7 mouse cellular contexts compared by ENCODE assay signal in the genomic region with DNA sequence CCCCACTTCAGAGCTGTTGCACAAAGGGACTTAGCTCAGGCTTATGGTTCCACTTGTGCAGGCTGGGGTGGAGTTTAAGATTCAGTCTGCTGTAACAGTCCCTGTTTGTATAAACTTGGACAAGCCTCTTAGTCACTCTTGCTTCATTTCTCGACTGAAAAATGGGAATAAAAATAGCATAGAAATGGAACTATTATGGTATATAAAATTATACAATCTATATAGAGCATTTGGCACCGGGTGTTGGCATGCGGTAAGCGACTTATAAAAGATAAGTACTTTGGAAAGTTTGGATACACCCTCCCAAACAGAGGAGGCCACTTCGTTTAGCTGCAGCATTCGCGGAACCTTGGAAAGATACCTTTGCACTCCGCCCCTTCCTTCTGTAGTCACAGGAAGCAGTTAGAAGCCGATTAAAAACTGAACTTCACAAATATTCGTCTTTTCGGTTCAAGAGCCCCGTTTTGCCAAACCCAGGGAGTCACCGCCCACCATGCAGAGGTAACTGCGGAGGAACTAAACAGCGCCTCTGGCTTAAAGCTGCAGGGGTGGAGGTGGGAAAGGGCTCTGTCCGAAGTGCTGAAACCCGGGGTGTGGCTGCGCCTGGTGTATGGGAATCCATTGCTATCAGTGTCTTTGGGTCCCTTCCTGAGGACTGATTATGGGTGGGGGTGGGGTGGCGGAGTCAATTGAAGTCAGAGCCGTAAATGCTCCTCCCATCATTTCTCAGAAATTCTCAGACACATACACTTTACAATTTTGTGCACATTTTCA. TPM values are rescaled to one million over a fixed set of nuclear protein-coding genes. Genes with fewer than 3 reads are reported as not detected.
DNase-seq lines count a peak whose midpoint lies in the region; ATAC-seq and TF ChIP-seq lines count a peak whose summit lies in the region.

No protein-coding gene starts in this region.

- TF ChIP-seq CTCF in E14TG2a.4 (conservative IDR thresholded peaks at IDR 0.05; ENCODE audit: low read length) (no peak), MEL (IDR thresholded peaks at IDR 0.05 in 2 of 3, conservative IDR thresholded peaks at IDR 0.05 in 1 of 3; ENCODE audit: control insufficient read depth in 1 of 3, insufficient read depth in 1 of 3, low read depth in 2 of 3, low read length in 3 of 3, poor library complexity in 1 of 3, severe bottlenecking in 1 of 3) (no peak)
- no peak for TF ChIP-seq CTCF in liver, postnatal 0 days (IDR thresholded peaks at IDR 0.05; ENCODE audit: low read depth)

- TF ChIP-seq EP300 in MEL (IDR thresholded peaks at IDR 0.05; ENCODE audit: low read depth in 1 of 2, low read length in 2 of 2) = no peak
- TF ChIP-seq EP300 in liver, postnatal 0 days (IDR thresholded peaks at IDR 0.05; ENCODE audit: low read depth) = no peak

- TF ChIP-seq RAD21 in MEL (IDR thresholded peaks at IDR 0.05; ENCODE audit: low read depth, low read length) = no peak

- H3K27me3 ChIP-seq in E14TG2a.4 (ENCODE audit: insufficient read depth, low read length) (peaks cover 22% of the 10 kb centered on the region), MEL (ENCODE audit: control insufficient read depth in 1 of 2, insufficient read depth in 2 of 2, low read length in 2 of 2) (no peaks in the 10 kb centered on the region)
- peaks cover 20% of the 10 kb centered on the region for H3K27me3 ChIP-seq in embryonic facial prominence, embryonic 10.5 days (replicated peaks; ENCODE audit: low read depth, poor library complexity, severe bottlenecking)
- no peaks in the 10 kb centered on the region; the same call in 1 of the 2 replicates for H3K27me3 ChIP-seq in hindbrain, embryonic 16.5 days (replicated peaks; ENCODE audit: control insufficient read depth, insufficient read depth, low read length)
- H3K27me3 ChIP-seq in liver, postnatal 0 days (ENCODE audit: insufficient read depth, low read length) = 0 out of 2 replicates have a peak, but pooled peaks cover 6% of the 10 kb centered on the region

- DNase-seq in MEL (ENCODE audit: low read depth, low spot score) = peak; percentile 9
- peak; percentile 77 for DNase-seq in embryonic facial prominence, embryonic 10.5 days (ENCODE audit: low spot score)
- peak; percentile 54 for DNase-seq in liver, postnatal 0 days
- DNase-seq in retina, embryonic 14.5 days (ENCODE audit: low spot score) = peak; percentile 72

- peak overlapping the region; percentile 72 for H3K4me2 ChIP-seq in hindbrain, embryonic 16.5 days (ENCODE audit: low read length)
- no peak overlapping the region for H3K4me2 ChIP-seq in liver, postnatal 0 days (ENCODE audit: low read depth, low read length)

- H3K4me3 ChIP-seq in E14TG2a.4 (replicated peaks; ENCODE audit: low read length) (0 out of 2 replicates have a peak overlapping the region, but pooled peaks have one; percentile 20), MEL (ENCODE audit: control insufficient read depth in 1 of 2, insufficient read depth in 1 of 2, low read depth in 2 of 2, low read length in 2 of 2) (no peak overlapping the region)
- H3K4me3 ChIP-seq in embryonic facial prominence, embryonic 10.5 days = no peak overlapping the region
- peak overlapping the region; percentile 42 for H3K4me3 ChIP-seq in hindbrain, embryonic 16.5 days (ENCODE audit: low read length)
- no peak overlapping the region for H3K4me3 ChIP-seq in liver, postnatal 0 days (ENCODE audit: low read depth, low read length)

- WGBS in embryonic facial prominence, embryonic 10.5 days = 5% methylated on average over 20 of the region's 20 CpGs
- WGBS in hindbrain, embryonic 16.5 days = 6% methylated on average over 20 of the region's 20 CpGs
- 10% methylated on average over 20 of the region's 20 CpGs for WGBS in liver, postnatal 0 days (ENCODE audit: insufficient replicate concordance)

- ATAC-seq in hindbrain, embryonic 16.5 days = peak; percentile 60
- no peak for ATAC-seq in liver, postnatal 0 days
- ATAC-seq in megakaryocyte, adult 5-6 weeks (ENCODE audit: poor library complexity, severe bottlenecking) = no peak

- TF ChIP-seq POLR2A in MEL (IDR thresholded peaks at IDR 0.05; ENCODE audit: control insufficient read depth in 1 of 2, insufficient read depth in 1 of 2, low read depth in 1 of 2, low read length in 2 of 2, poor library complexity in 1 of 2) = no peak

- H3K9me3 ChIP-seq in E14TG2a.4 (ENCODE audit: low read length) (no peaks in the 10 kb centered on the region), MEL (replicated peaks; ENCODE audit: insufficient read depth, low read length) (no peaks in the 10 kb centered on the region)
- no peaks in the 10 kb centered on the region for H3K9me3 ChIP-seq in embryonic facial prominence, embryonic 10.5 days
- no peaks in the 10 kb centered on the region for H3K9me3 ChIP-seq in hindbrain, embryonic 16.5 days (ENCODE audit: control insufficient read depth, low read length)
- 0 out of 2 replicates have a peak, but pooled peaks cover 2% of the 10 kb centered on the region for H3K9me3 ChIP-seq in liver, postnatal 0 days (ENCODE audit: low read length)

- H3K79me2 ChIP-seq in MEL (ENCODE audit: control insufficient read depth, insufficient read depth, low read length, poor library complexity) = no peaks in the 10 kb centered on the region

- H3K9ac ChIP-seq in MEL (ENCODE audit: control insufficient read depth, low read depth, low read length, poor library complexity, severe bottlenecking) = no peak overlapping the region
- peak overlapping the region; percentile 51; the same call in 1 of the 2 replicates for H3K9ac ChIP-seq in hindbrain, embryonic 16.5 days (ENCODE audit: low read depth, low read length)
- no peak overlapping the region for H3K9ac ChIP-seq in liver, postnatal 0 days (replicated peaks)

- no peak overlapping the region for H3K27ac ChIP-seq in MEL (ENCODE audit: control insufficient read depth, low read depth, low read length)
- no peak overlapping the region for H3K27ac ChIP-seq in embryonic facial prominence, embryonic 10.5 days (replicated peaks)
- no peak overlapping the region for H3K27ac ChIP-seq in hindbrain, embryonic 16.5 days (ENCODE audit: low read depth, low read length)
- no peak overlapping the region for H3K27ac ChIP-seq in liver, postnatal 0 days (ENCODE audit: low read depth)

- H3K36me3 ChIP-seq in E14TG2a.4 (ENCODE audit: insufficient read depth, low read length) = no peaks in the 10 kb centered on the region
- no peaks in the 10 kb centered on the region for H3K36me3 ChIP-seq in MEL (ENCODE audit: control insufficient read depth in 1 of 2, insufficient read depth in 2 of 2, low read length in 2 of 2)
- H3K36me3 ChIP-seq in embryonic facial prominence, embryonic 10.5 days (replicated peaks) = no peaks in the 10 kb centered on the region
- H3K36me3 ChIP-seq in hindbrain, embryonic 16.5 days (ENCODE audit: control insufficient read depth, insufficient read depth, low read length) = no peaks in the 10 kb centered on the region
- H3K36me3 ChIP-seq in liver, postnatal 0 days (replicated peaks; ENCODE audit: insufficient read depth, low read length) = no peaks in the 10 kb centered on the region

- H3K4me1 ChIP-seq in E14TG2a.4 (replicated peaks; ENCODE audit: low read depth, low read length) = peaks cover 12% of the 10 kb centered on the region
- H3K4me1 ChIP-seq in MEL (ENCODE audit: control insufficient read depth in 1 of 2, insufficient read depth in 2 of 2, low read length in 2 of 2) = no peaks in the 10 kb centered on the region
- H3K4me1 ChIP-seq in embryonic facial prominence, embryonic 10.5 days = peaks cover 4% of the 10 kb centered on the region
- peaks cover 3% of the 10 kb centered on the region; the same call in 1 of the 2 replicates for H3K4me1 ChIP-seq in hindbrain, embryonic 16.5 days (ENCODE audit: control insufficient read depth, insufficient read depth, low read depth, low read length)
- no peaks in the 10 kb centered on the region for H3K4me1 ChIP-seq in liver, postnatal 0 days (ENCODE audit: insufficient read depth)

TF ChIP-seq in MEL, 35 proteins besides CTCF, POLR2A, EP300 and RAD21 (continues in another document):
- TF ChIP-seq MYB (IDR thresholded peaks at IDR 0.05; ENCODE audit: low read depth, low read length) (no peak), MEF2A (IDR thresholded peaks at IDR 0.05; ENCODE audit: extremely low read depth, insufficient replicate concordance, low read depth, low read length, poor library complexity, severe bottlenecking) (no peak), TAL1 (IDR thresholded peaks at IDR 0.05; ENCODE audit: low read length) (no peak), NELFE (IDR thresholded peaks at IDR 0.05; ENCODE audit: low read depth, low read length) (no peak), CHD2 (IDR thresholded peaks at IDR 0.05; ENCODE audit: low read length) (no peak), MAX (IDR thresholded peaks at IDR 0.05; ENCODE audit: low read length) (no peak), BHLHE40 (IDR thresholded peaks at IDR 0.05; ENCODE audit: borderline replicate concordance, low read depth, low read length) (no peak), TBP (IDR thresholded peaks at IDR 0.05; ENCODE audit: low read depth, low read length) (no peak), MAFK (IDR thresholded peaks at IDR 0.05; ENCODE audit: borderline replicate concordance, low read depth, low read length) (no peak), TCF12 (IDR thresholded peaks at IDR 0.05; ENCODE audit: low read depth, low read length) (no peak), ZNF384 (IDR thresholded peaks at IDR 0.05; ENCODE audit: low read depth, low read length) (no peak), JUND (IDR thresholded peaks at IDR 0.05; ENCODE audit: low read depth, low read length) (no peak), RCOR1 (IDR thresholded peaks at IDR 0.05; ENCODE audit: low read depth, low read length) (no peak)

RNA-seq across cellular contexts. Expression of gene Ankrd34c, which starts 1.2 kb away (rescaled TPM):
- not detected in 2 replicates for total RNA-seq in MEL (2012; rRNA removed)
- not detected for polyA plus RNA-seq in MEL (2012; ENCODE audit: insufficient read depth in 1 of 2, insufficient read length in 2 of 2, low read depth in 1 of 2, low replicate concordance in 2 of 2, missing spikeins in 1 of 2)
- polyA plus RNA-seq in embryonic facial prominence, embryonic 10.5 days (2016; fragmentation: Nextera tagmentation; extraction: Ambion mirVana) = 0.05 TPM in 1 of 2 replicates, not detected in the other
- polyA plus RNA-seq in hindbrain, embryonic 16.5 days (2015; fragmentation: Nextera tagmentation; extraction: Ambion mirVana) = 0.87 and 0.89 TPM in 2 replicates
- not detected in 2 replicates for polyA plus RNA-seq in liver, postnatal 0 days (2015; fragmentation: Nextera tagmentation; extraction: Ambion mirVana)
- total RNA-seq in megakaryocyte, adult 5-6 weeks (2015) = not detected in 2 replicates
- total RNA-seq in megakaryocyte, adult 5-6 weeks (2017) = not detected in 2 replicates

RNA-seq across cellular contexts. Expression of gene Tmed3, which starts 32.3 kb away (rescaled TPM):
- total RNA-seq in MEL (2012; rRNA removed) = 84.6 and 102 TPM in 2 replicates
- polyA plus RNA-seq in MEL (2012; ENCODE audit: insufficient read depth in 1 of 2, insufficient read length in 2 of 2, low read depth in 1 of 2, low replicate concordance in 2 of 2, missing spikeins in 1 of 2) = 10 to 100 TPM in 1 of 2 experiments, not detected in 1; 76.7 TPM
- polyA plus RNA-seq in embryonic facial prominence, embryonic 10.5 days (2016; fragmentation: Nextera tagmentation; extraction: Ambion mirVana) = 43.3 and 45.6 TPM in 2 replicates
- 65.5 and 65.9 TPM in 2 replicates for polyA plus RNA-seq in hindbrain, embryonic 16.5 days (2015; fragmentation: Nextera tagmentation; extraction: Ambion mirVana)
- 32.3 and 33.4 TPM in 2 replicates for polyA plus RNA-seq in liver, postnatal 0 days (2015; fragmentation: Nextera tagmentation; extraction: Ambion mirVana)
- total RNA-seq in megakaryocyte, adult 5-6 weeks (2015) = 116 and 130 TPM in 2 replicates
- total RNA-seq in megakaryocyte, adult 5-6 weeks (2017) = 114 and 127 TPM in 2 replicates

Comparison
In these comparisons a context has a peak if more than half of its experiments do, and no peak if none do; other contexts are left out.
1. H3K4me3 ChIP-seq: peak in E14TG2a.4 (single experiment) and hindbrain, embryonic 16.5 days (single experiment); none in MEL (0 of 2), embryonic facial prominence, embryonic 10.5 days (single experiment) and liver, postnatal 0 days (single experiment).
2. DNase-seq: peak in every context shown above with its lines; median percentile 77 in embryonic facial prominence, embryonic 10.5 days; 72 in retina, embryonic 14.5 days; 54 in liver, postnatal 0 days; 9 in MEL.